Mouse (Mus musculus): Measurements from ENCODE around the gene Ipo4.

The Ipo4 gene

DNA sequence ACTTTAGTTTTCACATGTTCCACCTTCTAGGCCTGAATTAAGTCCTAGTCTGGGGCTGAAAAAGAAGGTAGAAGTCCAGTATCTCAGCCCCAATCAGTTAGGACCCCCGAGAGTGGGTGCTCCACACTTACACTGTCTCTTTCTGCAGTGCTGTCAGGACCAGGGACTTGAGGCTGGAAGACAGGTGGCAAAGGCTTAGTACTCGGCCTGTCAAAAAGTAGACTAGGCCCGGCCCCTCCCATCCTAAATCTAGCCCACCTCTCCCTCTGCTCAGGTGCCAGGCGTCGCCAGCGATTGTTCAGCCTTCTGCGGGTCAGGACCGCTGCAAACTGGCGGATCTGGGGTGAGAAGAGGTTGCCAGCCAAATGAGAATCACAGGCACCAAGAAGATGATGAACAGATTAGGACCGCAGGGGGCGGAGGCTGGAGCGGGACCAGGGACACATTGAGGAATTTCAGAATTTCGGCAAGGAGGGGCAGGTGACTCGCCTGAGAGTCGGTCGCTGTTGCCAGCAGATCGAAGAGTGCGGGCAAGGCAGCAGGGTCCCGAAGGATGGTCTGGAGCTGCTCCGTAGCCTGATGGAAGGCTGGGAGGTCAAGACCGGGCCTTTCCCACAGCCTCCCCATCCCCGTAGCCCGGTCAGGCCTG is 759 bp downstream of the Ipo4 start:
- peak; percentile 45 for ATAC-seq (ENCODE audit: low TSS enrichment)

DNA sequence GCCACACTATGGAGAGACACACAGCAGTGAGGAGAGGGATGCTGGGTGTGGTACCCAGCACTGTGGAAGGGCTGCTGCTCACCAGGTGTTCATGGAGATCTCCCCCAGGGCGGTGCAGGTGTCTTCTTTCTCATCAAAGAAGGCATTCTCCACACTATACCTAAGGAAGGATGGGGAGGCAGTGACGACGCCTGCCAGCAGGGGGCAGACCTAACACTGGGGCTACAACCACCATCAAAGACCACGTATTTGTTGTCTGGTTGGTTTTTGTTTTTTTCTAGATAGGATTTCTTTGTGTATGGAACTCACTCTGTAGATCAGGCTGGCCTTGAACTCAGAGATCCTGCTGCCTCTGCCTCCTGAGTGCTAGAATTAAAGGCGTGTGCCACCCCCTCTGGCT is 6.4 kb downstream of the Ipo4 start:
- no peak for ATAC-seq (ENCODE audit: low TSS enrichment)

DNA sequence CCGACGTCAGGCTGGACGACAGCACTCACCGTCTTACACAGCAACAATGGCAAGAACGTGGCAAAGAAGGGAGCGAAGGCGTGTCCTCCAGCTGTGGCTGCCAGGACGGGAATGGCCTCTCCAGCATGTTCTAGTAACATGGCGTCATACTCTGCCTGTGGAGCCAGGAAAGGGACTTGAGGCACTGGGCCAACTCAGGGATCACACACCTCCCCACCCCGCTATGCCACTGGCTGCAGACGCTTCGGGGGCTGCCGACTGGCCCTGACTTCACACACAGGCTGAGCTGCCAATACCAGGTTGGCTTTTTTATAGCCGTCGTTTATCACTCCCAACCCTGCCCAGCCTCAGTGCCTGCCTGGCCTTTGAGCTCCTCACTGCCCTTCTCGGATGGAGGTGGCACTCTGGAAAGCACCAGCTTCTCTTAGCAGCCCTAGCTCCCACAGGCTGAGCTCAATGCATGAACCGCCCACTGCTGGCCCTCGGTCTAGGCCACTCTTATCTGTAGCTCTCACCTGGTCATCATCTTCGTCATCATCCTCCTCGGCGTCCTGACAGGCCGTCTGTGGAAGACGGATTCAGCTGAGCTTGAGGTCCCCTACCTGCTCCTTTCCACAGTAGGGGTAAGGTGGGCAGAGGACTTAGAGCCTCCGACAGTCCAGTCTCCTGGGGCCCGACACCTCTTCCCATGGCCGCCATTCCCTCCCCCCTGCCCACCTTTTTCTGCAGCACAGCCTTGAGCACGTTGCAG is 7.5 kb downstream of the Ipo4 start:
- no peak for ATAC-seq (ENCODE audit: low TSS enrichment)

DNA sequence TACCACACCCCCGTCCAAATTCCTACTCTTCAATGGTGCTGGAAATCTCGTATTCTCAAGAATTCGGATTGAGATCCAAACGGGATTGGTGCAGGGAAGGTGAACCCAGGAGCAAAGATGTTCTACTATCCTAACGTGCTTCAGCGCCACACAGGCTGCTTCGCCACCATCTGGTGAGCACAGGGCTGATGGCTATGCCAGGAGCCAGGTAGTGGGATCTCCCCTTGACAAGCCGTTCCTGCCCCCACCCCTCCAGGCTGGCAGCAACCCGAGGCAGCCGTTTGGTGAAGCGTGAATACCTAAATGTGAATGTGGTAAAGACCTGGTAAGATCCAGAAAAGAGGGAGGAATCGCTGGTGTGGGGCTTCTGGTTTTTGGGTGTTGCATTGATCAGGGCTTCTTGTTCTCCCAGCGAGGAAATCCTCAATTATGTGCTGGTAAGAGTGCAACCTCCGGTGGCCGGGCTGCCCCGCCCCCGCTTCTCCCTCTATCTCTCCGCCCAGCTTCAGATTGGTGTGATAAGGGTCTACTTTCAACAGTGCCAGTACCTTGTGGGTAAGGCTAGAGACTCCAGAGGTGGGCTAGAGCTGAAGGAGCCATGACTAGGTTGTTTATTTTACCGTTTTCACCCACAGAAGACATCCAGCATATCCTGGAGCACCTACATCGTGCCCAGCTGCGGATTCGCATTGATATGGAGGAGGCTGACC is 17.1 kb downstream of the Ipo4 start:
- ATAC-seq (ENCODE audit: low TSS enrichment): no peak

DNA sequence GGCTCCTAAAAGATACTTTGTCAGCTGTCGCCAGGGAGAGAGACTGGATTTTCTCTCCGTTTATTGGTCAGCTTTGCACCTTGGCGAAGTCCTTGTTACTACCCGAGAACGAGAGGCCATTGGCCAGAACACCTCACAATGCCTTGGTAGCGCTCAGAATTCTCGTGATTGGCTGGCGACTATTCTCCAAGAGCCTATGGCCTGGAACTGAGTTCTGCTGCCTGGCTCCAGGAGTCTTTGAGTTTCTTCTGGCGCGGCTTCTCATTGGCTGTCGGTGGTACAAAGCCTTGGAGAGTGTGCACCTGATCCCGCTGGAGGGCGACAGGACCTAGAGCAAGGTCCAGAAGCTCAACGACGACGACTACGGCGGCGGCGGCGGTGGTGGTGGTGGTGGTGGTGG is 17.9 kb downstream of the Ipo4 start, which contains the start of gene Rec8:
TSS of gene Rec8 (plus strand) at position 216 of the 400 bp plus-strand sequence.
- peak; percentile 72; the same call in 1 of the 2 replicates for ATAC-seq (ENCODE audit: low TSS enrichment)

DNA sequence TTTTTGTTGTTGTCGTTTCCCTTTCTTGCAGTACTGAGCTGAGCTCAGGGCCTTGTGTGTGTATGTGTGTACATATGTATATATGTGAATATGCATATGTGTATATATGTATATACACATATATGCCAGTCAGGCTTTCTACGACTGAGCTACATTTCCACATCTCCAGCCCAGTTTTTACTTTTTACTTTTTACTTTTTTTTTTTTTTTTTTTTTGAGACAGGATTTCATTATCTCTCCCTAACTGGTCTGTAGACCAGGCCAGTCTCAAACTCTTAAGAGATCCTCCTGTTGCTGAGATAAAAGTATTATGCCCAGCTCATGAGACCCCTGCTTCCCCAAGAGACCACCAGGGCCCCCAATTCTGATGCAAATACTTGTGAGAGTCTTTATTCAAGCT is 18.9 kb downstream of the Ipo4 start:
- ATAC-seq (ENCODE audit: low TSS enrichment): no peak

DNA sequence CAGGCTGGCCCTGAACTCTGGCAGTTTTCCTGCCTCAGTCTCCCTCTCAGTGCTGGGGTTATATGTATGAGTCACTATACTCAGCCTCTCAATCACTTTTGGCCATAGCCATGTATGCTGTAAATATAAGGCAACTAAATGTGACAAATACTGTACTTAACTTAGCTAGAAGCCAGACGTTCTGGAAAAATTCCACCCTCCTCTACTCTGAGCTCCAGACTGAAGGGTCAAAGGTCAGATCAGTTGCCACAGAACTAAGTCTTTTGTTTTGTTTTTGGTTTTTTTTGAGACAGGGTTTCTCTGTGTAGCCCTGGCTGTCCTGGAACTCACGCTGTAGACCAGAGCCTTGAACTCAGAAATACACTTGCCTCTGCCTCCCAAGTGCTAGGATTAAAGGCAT is 19.9 kb downstream of the Ipo4 start:
- ATAC-seq (ENCODE audit: low TSS enrichment): no peak

DNA sequence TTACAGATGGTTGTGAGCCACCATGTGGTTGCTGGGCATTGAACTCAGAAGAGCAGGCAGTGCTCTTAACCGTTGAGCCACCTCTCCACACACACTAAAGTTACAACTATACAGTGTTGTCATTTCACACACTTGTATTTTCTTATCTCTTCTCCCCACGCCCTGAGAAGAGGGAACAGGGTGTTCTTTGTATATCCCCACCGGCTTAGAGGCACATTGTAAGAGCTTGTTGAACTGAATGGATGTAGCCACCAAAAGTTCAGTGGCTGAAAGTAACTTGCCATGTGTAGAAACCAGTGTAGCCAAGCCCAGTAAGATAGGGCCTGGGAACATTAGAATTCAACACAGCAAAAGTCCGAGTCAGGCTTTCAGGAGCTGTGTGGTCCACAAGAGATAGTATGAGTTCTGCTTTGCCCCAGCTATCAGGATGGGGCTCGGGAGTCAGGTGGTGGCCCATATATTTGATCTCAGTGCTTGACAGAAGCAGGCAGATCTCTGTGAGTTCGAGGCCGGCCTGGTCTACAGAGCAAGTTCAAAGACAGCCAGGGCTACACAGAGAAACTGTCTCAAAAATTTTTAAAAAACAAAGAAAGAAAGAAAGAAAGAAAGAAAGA is 21.1 kb downstream of the Ipo4 start:
- ATAC-seq (ENCODE audit: low TSS enrichment): no peak

DNA sequence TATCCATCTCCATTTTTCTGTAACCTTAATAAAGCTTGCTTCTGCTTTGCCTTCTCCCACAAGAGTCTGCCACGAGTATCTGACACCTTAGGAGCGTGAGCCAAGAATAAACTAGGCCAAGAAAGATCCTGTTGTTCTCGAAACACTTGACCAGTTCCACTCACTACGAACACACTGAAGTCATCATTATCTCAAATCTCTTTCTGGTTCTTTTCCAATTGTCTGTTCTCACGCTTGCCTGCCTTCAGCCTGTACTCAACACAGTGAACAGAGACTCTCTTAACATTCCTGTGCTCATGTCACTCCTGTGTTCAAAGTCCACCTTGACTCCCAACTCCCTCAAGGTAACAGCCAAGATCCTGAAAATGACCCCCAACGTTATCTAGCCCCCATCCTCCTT is 22.4 kb downstream of the Ipo4 start:
- no peak for ATAC-seq (ENCODE audit: low TSS enrichment)

DNA sequence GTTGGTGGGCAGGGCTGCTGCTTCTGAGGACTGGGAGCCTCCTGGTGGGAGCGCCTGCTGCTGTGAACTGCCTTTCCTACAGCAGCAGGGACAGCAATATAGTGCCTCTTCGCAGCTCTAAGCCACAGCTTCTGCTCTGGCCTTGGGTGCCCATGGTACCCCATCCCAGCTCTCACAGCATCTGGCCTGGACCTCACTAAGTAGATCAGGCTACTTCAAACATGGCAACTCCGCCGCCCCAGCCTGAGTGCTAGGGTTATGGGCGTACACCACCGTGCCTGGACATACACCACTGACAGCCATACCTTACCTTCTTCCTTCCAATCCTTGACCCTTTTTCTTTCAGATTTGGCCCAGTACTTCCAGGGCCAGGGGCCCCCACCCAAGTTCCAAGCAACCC is 27.4 kb downstream of the Ipo4 start:
- no peak for ATAC-seq (ENCODE audit: low TSS enrichment)

DNA sequence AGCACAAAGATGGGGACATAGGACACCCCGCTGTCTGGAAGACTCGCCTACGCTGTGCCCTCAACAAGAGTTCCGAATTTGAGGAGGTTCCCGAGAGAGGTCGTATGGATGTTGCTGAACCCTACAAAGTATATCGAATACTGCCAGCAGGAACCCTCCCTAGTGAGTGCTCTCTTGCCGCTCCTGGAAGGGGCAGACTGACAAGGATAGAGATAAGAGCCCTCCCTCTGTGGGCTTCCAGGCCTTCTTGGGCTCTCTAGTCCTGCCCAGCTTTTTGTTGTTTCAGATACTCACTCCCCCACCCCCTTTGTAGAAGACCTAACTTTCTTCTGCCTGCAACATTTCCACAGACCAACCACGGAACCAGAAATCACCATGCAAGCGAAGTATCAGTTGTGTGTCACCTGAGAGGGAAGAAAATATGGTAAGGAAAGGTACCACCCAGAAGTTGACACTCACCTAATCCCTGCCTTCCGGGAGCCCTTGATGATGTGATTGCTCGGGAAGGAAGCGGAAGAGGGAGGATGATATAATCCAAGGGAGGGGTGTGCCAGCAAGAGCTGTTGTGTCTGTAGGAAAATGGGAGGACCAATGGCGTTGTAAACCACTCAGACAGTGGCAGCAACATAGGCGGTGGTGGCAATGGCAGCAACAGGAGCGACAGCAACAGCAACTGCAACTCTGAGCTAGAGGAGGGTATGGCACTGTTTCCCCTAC is 29.9 kb downstream of the Ipo4 start:
- ATAC-seq (ENCODE audit: low TSS enrichment): no peak

DNA sequence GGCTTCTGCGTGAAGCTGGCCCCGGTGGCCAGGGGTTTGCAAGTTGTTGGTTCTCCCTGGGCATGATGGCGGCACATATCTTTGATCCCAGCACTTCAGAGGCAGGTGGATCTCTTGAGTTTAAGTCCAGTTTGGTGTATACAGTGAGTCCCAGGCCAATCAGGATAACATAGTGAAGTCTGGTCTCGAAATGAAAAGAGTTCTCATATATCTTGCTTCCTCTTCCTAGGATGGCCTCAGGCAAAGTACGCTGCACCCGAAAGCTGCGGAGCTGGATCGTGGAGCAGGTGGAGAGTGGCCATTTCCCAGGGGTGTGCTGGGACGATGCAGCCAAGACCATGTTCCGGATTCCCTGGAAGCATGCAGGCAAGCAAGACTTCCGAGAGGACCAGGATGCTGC is 30.9 kb downstream of the Ipo4 start:
- ATAC-seq (ENCODE audit: low TSS enrichment): no peak

DNA sequence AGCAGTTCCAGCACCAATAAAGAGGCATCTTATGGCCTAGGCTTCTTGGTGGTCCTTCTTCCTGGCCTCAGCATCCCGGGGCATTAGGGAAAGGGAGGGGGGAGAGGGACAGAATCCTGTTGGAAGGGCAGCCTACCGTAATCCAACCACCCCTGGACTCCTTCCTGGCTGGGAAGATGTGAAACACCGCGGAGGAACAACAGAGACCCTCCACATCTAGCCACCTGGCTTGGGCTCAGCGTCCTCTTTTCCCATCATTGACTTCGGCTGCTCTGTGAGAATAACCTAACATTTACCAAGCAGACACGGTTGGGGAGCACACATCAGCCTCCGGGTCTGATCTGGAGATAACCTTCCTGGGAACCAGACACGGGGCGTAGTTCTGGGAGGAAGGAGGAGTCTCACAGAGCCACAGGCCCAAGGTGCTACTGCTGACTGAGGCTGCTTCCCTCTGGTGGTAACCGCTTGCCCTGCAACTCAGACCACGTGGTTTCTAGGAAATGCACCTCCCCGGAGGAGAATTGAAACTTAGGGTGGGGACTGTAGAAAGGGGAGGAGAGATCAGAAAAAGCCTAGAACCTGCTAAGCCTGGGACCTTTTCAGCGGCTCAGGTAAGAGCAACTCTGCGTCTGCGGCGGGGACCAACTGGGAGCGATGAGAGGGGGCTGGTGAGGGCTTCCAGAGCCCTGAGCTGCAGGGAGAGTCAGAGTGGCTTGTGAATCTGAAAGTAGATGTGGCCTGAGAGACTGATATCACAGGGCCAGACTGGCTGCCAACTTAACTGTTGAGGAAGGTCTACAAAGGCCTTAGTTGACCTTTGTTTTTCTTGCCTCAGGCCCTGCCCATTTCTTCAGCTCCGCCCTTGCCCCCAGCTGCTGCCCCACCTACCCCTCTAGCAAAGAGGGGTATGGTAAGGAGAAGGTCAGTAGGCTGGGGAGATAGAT is 31.9 kb downstream of the Ipo4 start:
- peak; percentile 96 for ATAC-seq (ENCODE audit: low TSS enrichment)

DNA sequence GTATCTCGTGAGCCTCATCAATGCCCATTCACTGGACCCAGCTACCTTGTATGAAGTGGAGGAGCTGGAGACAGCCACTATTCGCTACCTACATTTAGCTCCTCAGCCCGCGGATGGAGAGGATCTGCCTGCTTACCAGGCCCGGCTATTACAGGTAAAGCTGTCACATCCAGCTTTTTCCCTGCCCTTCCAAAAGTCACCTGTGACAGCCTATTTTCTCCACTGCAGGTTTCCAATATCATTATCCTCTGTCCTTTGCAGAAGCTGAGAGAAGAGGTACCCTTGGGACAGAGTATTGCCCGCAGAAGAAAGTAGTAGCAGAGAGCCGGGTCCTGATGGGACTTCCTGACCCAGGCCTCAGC is 32.5 kb downstream of the Ipo4 start, which contains the start of gene Irf9:
TSS of gene Irf9 (plus strand) at position 301 of the 362 bp plus-strand sequence.
- no peak for ATAC-seq (ENCODE audit: low TSS enrichment)

DNA sequence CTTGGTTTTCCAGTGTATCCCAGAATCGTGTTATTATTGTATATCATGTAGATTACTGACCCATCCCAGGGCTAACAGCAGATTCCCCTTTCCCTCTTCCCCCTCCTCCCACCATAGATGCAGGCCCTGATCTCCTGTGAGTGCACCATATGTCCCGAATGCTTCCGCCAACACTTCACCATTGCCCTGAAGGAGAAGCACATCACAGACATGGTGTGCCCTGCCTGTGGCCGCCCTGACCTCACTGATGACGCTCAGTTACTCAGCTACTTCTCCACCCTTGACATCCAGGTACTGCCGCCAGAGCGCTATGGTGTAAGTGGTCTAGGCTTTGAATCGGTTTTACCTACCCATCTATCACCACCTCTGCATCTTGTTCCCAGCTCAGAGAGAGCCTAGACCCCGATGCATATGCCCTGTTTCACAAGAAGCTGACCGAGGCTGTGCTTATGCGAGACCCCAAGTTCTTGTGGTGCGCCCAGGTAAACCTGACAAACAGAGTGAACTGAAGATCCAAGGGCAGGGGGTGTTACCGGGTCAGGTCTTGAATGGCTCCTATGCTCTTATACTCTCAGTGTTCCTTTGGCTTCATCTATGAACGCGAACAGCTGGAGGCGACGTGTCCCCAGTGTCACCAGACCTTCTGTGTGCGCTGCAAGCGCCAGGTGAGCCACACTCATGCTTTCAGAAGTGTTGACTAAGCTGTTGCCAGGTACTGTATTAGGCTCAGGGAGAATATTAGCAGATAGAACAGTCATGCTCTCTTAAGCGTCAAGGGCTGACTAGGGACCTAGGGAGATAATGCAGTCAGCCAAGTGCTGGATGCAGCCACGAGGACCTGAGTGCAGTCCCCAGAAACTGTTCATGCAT is 37.0 kb downstream of the Ipo4 start:
- ATAC-seq (ENCODE audit: low TSS enrichment): no peak

DNA sequence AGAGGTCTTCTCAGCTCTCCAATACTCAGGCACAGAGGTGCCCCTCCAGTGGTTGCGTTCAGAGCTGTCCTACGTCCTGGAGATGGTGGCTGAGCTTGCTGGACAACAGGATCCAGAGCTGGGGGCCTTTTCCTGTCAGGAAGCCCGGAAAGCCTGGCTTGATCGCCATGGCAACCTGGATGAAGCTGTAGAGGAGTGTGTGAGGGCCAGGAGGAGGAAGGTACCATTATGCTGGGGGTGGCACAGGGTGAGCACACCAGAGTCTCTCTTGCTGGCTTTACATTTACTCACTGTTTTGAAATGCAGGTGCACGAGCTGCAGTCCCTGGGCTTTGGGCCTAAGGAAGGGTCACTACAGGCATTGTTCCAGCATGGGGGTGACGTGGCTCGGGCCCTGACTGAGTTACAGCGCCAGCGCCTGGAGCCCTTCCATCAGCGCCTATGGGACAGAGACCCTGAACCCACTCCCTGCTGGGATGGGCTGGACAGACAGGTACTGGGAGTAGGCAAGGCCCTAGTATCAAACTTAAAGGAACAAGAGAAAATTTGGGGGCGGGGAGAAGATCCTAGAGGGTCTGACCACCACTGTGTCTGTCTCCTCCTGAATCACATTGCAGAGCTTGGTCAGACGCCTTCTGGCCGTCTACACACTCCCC is 39.6 kb downstream of the Ipo4 start:
- no peak for ATAC-seq (ENCODE audit: low TSS enrichment)

DNA sequence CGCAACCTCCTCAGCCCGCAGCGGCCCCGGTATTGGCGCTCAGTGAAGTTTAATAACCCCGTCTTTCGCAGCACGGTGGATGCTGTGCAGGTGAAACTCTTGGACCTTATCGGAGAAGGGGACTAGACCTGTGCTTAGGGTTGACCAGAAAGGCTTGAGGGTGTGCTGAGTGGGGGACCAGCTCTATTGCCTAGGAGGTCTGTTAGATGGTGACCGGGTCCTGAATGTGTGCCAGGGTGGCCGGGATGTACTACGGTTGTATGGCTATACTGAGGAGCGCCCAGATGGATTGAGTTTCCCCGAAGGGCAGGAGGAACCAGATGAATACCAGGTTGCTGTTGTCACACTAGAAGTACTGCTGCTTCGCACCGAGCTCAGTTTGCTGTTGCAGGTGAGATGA is 43.5 kb downstream of the Ipo4 start:
- ATAC-seq (ENCODE audit: low TSS enrichment): no peak

DNA sequence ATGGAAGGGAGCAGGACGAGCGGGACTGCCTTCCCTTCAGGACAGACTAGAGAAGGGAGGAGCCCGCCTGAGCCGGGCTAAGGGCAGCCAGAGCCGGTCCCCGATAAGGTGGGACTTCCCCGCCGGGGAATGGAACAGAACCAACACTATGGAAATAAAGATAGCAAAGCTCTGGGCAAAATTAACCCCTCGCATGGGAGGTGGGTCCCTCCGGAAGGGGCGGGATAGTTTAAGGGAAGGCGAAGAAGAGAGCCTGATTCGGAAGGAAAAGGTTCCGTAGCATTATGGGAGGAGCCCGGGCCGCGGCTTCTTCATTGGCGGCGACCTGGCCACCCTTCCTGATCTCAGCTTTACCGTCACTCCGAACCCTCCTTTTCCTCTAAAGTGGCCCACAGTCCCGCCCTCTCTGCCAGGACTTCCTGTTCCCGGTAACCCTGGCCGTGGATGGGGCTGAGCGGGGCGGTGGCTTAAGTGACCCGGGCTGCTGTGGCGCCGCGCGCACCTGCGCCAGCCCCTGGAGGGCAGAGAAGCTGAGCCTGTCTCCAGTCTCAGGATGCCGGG is 44.3 kb downstream of the Ipo4 start, which contains the start of gene Rnf31:
TSS of gene Rnf31 (plus strand) at position 378 of the 561 bp plus-strand sequence.
- ATAC-seq (ENCODE audit: low TSS enrichment): peak; percentile 88
